Mouse (Mus musculus): ENCODE data around the gene Chrdl2.

- TF ChIP-seq CTCF (IDR thresholded peaks at IDR 0.05; ENCODE audit: low read depth, low read length): no peak
- TF ChIP-seq POLR2A (IDR thresholded peaks at IDR 0.05; ENCODE audit: extremely low read depth, insufficient read depth, low read length): no peak
These were observed 68.0 kb downstream of the Chrdl2 start for GRCm38 (mm10) chr7:100073959-100074358.

Measured in liver, adult 2 months (tissue).